Mouse (Mus musculus) kidney, postnatal 4 days (tissue): ENCODE results near the gene Cpt1b.
A peak's percentile ranks its signal among the peaks of the same experiment; 100 is the strongest.
"Not testable (repeated sequence)": the region's sequence is repeated elsewhere in the genome, so short reads cannot be mapped to it uniquely, and the experiment has no call there.

ENCODE experiments used
- DNase-seq, 2 experiments: peaks; one replicate each; pipeline ENCODE4 v3.0.0; 2021; ENCODE audit warnings: mixed read lengths in 2 of 2

The Cpt1b gene

GRCm38 (mm10) chr15:89431806-89432205, 6.1 kb upstream of the Cpt1b start:
- DNase-seq: no peak

GRCm38 (mm10) chr15:89431271-89431670, 5.6 kb upstream of the Cpt1b start:
- DNase-seq: no peak

- DNase-seq: not testable (repeated sequence)
Observed at GRCm38 (mm10) chr15:89430771-89431170, 5.1 kb upstream of the Cpt1b start.

- no peak for DNase-seq
Observed at GRCm38 (mm10) chr15:89430341-89430740, 4.7 kb upstream of the Cpt1b start.

- peak; percentile 91 to 95 for DNase-seq
Observed at GRCm38 (mm10) chr15:89429352-89430221, 3.9 kb upstream of the Cpt1b start, which contains the start of the genes C730034F03Rik, Gm44502 and Chkb. C730034F03Rik (plus strand) TSS chr15:89429589. Gm44502 (minus strand) TSS chr15:89429696. Chkb (minus strand) TSS chr15:89429908.

- no peak for DNase-seq
Observed at GRCm38 (mm10) chr15:89428821-89429351, 3.2 kb upstream of the Cpt1b start.

- no peak for DNase-seq
Observed at GRCm38 (mm10) chr15:89428136-89428790, 2.6 kb upstream of the Cpt1b start.

- no peak for DNase-seq
Observed at GRCm38 (mm10) chr15:89426716-89427115, 1.1 kb upstream of the Cpt1b start.

- no peak for DNase-seq
Observed at GRCm38 (mm10) chr15:89424621-89425020, 1.0 kb downstream of the Cpt1b start.

GRCm38 (mm10) chr15:89421938-89422337, 3.7 kb downstream of the Cpt1b start:
- no peak for DNase-seq

GRCm38 (mm10) chr15:89415282-89415681, 10.4 kb downstream of the Cpt1b start:
- no peak for DNase-seq

- no peak for DNase-seq
Observed at GRCm38 (mm10) chr15:89410118-89410517, 15.5 kb downstream of the Cpt1b start, which contains the start of gene Syce3. Syce3 (minus strand) TSS chr15:89410503.

GRCm38 (mm10) chr15:89406691-89407090, 19.0 kb downstream of the Cpt1b start:
- DNase-seq: no peak

GRCm38 (mm10) chr15:89404831-89405623, 20.6 kb downstream of the Cpt1b start:
- no peak for DNase-seq

GRCm38 (mm10) chr15:89402471-89402870, 23.2 kb downstream of the Cpt1b start:
- no peak for DNase-seq

- DNase-seq: no peak
Observed at GRCm38 (mm10) chr15:89399716-89400115, 25.9 kb downstream of the Cpt1b start.

GRCm38 (mm10) chr15:89398146-89398545, 27.5 kb downstream of the Cpt1b start:
- DNase-seq: no peak

- DNase-seq: no peak
Observed at GRCm38 (mm10) chr15:89396883-89397282, 28.8 kb downstream of the Cpt1b start.

- DNase-seq: no peak
Observed at GRCm38 (mm10) chr15:89390081-89390480, 35.6 kb downstream of the Cpt1b start.

- DNase-seq: no peak
Observed at GRCm38 (mm10) chr15:89387127-89387526, 38.5 kb downstream of the Cpt1b start.

- DNase-seq: no peak
Observed at GRCm38 (mm10) chr15:89384617-89385016, 41.0 kb downstream of the Cpt1b start, which contains the start of gene Klhdc7b. Klhdc7b (plus strand) TSS chr15:89384917.

- DNase-seq: peak; percentile 41 to 42
Observed at GRCm38 (mm10) chr15:89379429-89379828, 46.2 kb downstream of the Cpt1b start.
